18 mouse cellular contexts compared by ENCODE assay signal in the genomic region with DNA sequence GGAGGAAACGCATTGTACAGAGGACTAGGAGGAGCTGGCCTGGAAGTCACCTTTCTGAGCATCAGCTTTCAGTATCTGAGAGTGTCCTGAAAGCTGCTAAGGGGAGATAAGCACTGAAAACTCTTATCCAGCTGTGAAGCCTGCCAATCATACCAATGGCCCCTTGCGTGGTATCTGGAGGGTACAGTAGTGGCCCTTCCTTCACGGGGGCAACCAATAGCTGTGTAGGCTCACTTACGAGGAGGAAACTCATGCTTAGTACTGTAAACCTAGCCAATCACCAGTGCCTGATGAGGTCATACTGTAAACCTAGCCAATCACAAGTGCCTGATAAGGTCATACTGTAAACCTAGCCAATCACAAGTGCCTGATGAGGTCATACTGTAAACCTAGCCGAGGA.
"Had no signal": no experiment of that assay in that cellular context is flagged by ENCODE, and none has a peak within 500 bp of the region (broad histone marks: within the 10 kb centered on the region; RNA-seq: fewer than 3 reads in every experiment).

No protein-coding gene starts in this region.

- H3K9me3 ChIP-seq: limb, embryonic 10.5 days; limb, embryonic 13.5 days; midbrain, embryonic 12.5 days; midbrain, embryonic 15.5 days; neural tube, embryonic 13.5 days had no signal

- H3K4me2 ChIP-seq: limb, embryonic 13.5 days; midbrain, embryonic 12.5 days; midbrain, embryonic 15.5 days; neural tube, embryonic 13.5 days had no signal

- H3K4me3 ChIP-seq: layer of hippocampus, adult 2 months; limb, embryonic 10.5 days; limb, embryonic 13.5 days; midbrain, embryonic 12.5 days; midbrain, embryonic 15.5 days; myocyte; neural tube, embryonic 13.5 days had no signal

- H3K27me3 ChIP-seq: limb, embryonic 13.5 days; midbrain, embryonic 12.5 days; midbrain, embryonic 15.5 days; neural tube, embryonic 13.5 days had no signal

- H3K36me3 ChIP-seq: limb, embryonic 10.5 days; limb, embryonic 13.5 days; midbrain, embryonic 12.5 days; midbrain, embryonic 15.5 days; neural tube, embryonic 13.5 days had no signal

- ATAC-seq: intestine, postnatal 0 days; midbrain, embryonic 15.5 days had no signal

- DNase-seq: kidney, adult 2 months; kidney, postnatal 14 days; layer of hippocampus, adult 9-11 months; lung, adult 2 months; lung, postnatal 14 days; lung, postnatal 4 days; right cerebral cortex, postnatal 14 days; right cerebral cortex, postnatal 4 days; thymus, postnatal 25 days had no signal

- H3K4me1 ChIP-seq: limb, embryonic 10.5 days; limb, embryonic 13.5 days; midbrain, embryonic 12.5 days; midbrain, embryonic 15.5 days; neural tube, embryonic 13.5 days had no signal

- H3K9ac ChIP-seq: limb, embryonic 13.5 days; midbrain, embryonic 12.5 days; midbrain, embryonic 15.5 days; neural tube, embryonic 13.5 days had no signal

- H3K27ac ChIP-seq: layer of hippocampus, adult 2 months; limb, embryonic 10.5 days; limb, embryonic 13.5 days; midbrain, embryonic 12.5 days; midbrain, embryonic 15.5 days; neural tube, embryonic 13.5 days; stomach, postnatal 0 days had no signal
